Mouse (Mus musculus) liver, embryonic 14.5 days (tissue): ENCODE results near the gene Kcnma1. TPM values are rescaled to one million over a fixed set of nuclear protein-coding genes. Genes with fewer than 3 reads are reported as not detected.

Source experiments
- ATAC-seq: fragments of 200-750 bp; cut with Nextera tagmentation; 2 replicates; pipeline ENCODE4 v1.8.0; 2017; ENCODE audit warnings: moderate number of reproducible peaks, mild to moderate bottlenecking, moderate library complexity; ENCODE audit not compliant: insufficient read depth
- DNase-seq, 3 experiments: peaks; one replicate each; pipeline ENCODE4 v3.0.0-alpha.2; 2012 to 2013; ENCODE audit warnings: low read depth in 3 of 3, low spot score in 3 of 3
- H3K27ac ChIP-seq: fragments of 300-500 bp; sonication (generic); 2 replicates; pipeline ENCODE4 v1.5.1; 2014; ENCODE audit warnings: moderate library complexity, mild to moderate bottlenecking, control low read depth, inconsistent platforms
- H3K27me3 ChIP-seq: fragments of 300-500 bp; sonication (generic); 2 replicates; pipeline ENCODE4 v1.6.1; 2014; ENCODE audit warnings: mild to moderate bottlenecking, low read length, moderate library complexity; ENCODE audit not compliant: control insufficient read depth, insufficient read depth
- H3K36me3 ChIP-seq: fragments of 300-500 bp; sonication (generic); replicated peaks from 2 replicates; pipeline ENCODE4 v1.6.1; 2014; ENCODE audit warnings: low read depth; ENCODE audit not compliant: control insufficient read depth, insufficient read depth
- H3K4me1 ChIP-seq, 2 experiments: fragments of 200-500 bp in 1 of 2; fragments of 300-500 bp in 1 of 2; sonication (generic) in 1 of 2; replicated peaks; 2 replicates each; pipeline ENCODE4 v1.6.1; 2012 to 2014; ENCODE audit warnings: antibody characterized with exemption in 1 of 2, inconsistent platforms in 1 of 2, low read length in 1 of 2; ENCODE audit not compliant: control insufficient read depth in 2 of 2, insufficient read depth in 2 of 2
- H3K4me2 ChIP-seq: fragments of 300-500 bp; sonication (generic); 2 replicates; pipeline ENCODE4 v1.6.1; 2014; ENCODE audit warnings: low read depth, mild to moderate bottlenecking, control low read depth, moderate library complexity
- H3K4me3 ChIP-seq, 2 experiments: fragments of 200-500 bp in 1 of 2; fragments of 300-500 bp in 1 of 2; sonication (generic) in 1 of 2; 2 replicates each; pipeline ENCODE4 v1.5.1; 2012 to 2014; ENCODE audit warnings: low read depth in 2 of 2, low read length in 2 of 2, mild to moderate bottlenecking in 2 of 2, control low read depth in 1 of 2, inconsistent platforms in 1 of 2, moderate library complexity in 1 of 2; ENCODE audit not compliant: insufficient read depth in 1 of 2
- H3K9ac ChIP-seq: fragments of 300-500 bp; sonication (generic); replicated peaks from 2 replicates; pipeline ENCODE4 v1.6.1; 2014; ENCODE audit warnings: mild to moderate bottlenecking, control low read depth, moderate library complexity
- H3K9me3 ChIP-seq: fragments of 300-500 bp; sonication (generic); 2 replicates; pipeline ENCODE4 v1.6.1; 2016; ENCODE audit warnings: low read length, mixed read lengths; ENCODE audit not compliant: control insufficient read depth
- CTCF ChIP-seq: IDR thresholded peaks from 2 replicates; pipeline ENCODE4 v1.5.1; 2016; ENCODE audit warnings: antibody characterized with exemption, low read depth, control low read depth
- EP300 ChIP-seq: IDR thresholded peaks from 2 replicates; pipeline ENCODE4 v1.6.1; 2016; ENCODE audit warnings: antibody characterized with exemption, low read depth
- WGBS: fragments of 180-500 bp; shearing (Covaris S2); extraction: QIAGEN DNeasy Blood & Tissue Kit; methylation state at CpG from one replicate; pipeline ENCODE4 v1.1.7; 2014; ENCODE audit not compliant: insufficient replicate concordance; 5-methylcytosine and 5-hydroxymethylcytosine counted together
- polyA plus RNA-seq, 2 experiments: library from polyadenylated mRNA; depleted of rRNA in 1 of 2; stranded (reverse) in 1 of 2; unstranded in 1 of 2; fragments of >200 nt; fragmentation: Nextera tagmentation in 1 of 2; extraction: Ambion mirVana in 1 of 2; gene quantifications; 2 replicates each; pipeline versions ENCODE4 v1.2.1 to v1.2.3; 2012 to 2014

Gene Kcnma1
- polyA plus RNA-seq, 2 experiments, result 0.03 TPM; not detected in 1

DNA sequence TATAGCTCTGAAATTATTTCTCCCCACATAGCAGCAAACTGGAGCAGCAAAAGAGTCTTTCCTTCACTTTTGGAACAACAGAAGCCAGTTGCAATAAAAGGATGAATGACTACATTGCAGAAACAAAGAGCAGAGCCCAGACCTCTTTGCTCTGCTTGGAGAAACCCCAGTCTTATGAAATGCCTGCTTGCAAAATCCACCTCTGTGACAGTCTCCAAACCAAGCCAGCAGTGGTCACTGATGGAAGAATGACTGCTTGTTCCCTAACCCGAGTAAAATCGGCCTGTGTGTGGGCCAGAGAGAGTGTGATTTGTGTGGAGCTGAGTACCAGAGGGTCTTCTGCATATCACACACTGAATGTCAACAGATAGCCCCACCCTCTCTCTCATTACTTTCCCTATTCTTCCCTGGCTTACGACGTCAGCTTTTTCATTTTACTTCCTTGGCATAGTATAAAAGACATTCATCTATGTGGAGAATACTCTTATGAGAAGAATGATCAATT lies 518.0 kb downstream of the Kcnma1 start:
- no peak overlapping the region for H3K27ac ChIP-seq
- no peak overlapping the region for H3K9ac ChIP-seq
- TF ChIP-seq CTCF, result no peak
- TF ChIP-seq EP300, result no peak
- DNase-seq (no peak), ATAC-seq (no peak)
- H3K36me3 ChIP-seq, result no peaks in the 10 kb centered on the region
- 56% methylated on average over 4 of the region's 4 CpGs for WGBS
- H3K4me1 ChIP-seq, result no peaks in the 10 kb centered on the region
- H3K27me3 ChIP-seq, result no peaks in the 10 kb centered on the region
- no peak overlapping the region for H3K4me3 ChIP-seq
- H3K4me2 ChIP-seq, result no peak overlapping the region
- H3K9me3 ChIP-seq, result no peaks in the 10 kb centered on the region

DNA sequence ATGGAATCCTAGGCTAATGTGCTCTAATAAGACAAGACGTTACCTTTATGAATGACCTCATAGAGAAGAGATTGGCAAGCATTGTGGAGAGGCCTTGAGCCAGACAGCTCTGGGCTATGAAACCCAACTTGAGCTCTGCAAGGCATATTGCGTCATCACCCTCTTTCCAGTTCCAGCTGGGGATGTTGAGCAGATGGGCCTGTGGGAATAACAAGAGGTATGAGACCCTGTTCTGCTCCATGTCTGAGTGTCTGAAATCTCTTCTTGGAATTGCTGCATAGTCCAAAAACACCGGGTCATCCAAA lies 519.8 kb downstream of the Kcnma1 start:
- no peak overlapping the region for H3K9ac ChIP-seq
- no peak overlapping the region for H3K4me2 ChIP-seq
- H3K27me3 ChIP-seq, result no peaks in the 10 kb centered on the region
- H3K4me3 ChIP-seq, result no peak overlapping the region
- DNase-seq, result no peak
- no peak for ATAC-seq
- TF ChIP-seq CTCF (no peak), EP300 (no peak)
- 49% methylated on average over 3 of the region's 3 CpGs for WGBS
- no peak overlapping the region for H3K27ac ChIP-seq
- H3K36me3 ChIP-seq, result no peaks in the 10 kb centered on the region
- H3K9me3 ChIP-seq, result no peaks in the 10 kb centered on the region
- H3K4me1 ChIP-seq, result no peaks in the 10 kb centered on the region

DNA sequence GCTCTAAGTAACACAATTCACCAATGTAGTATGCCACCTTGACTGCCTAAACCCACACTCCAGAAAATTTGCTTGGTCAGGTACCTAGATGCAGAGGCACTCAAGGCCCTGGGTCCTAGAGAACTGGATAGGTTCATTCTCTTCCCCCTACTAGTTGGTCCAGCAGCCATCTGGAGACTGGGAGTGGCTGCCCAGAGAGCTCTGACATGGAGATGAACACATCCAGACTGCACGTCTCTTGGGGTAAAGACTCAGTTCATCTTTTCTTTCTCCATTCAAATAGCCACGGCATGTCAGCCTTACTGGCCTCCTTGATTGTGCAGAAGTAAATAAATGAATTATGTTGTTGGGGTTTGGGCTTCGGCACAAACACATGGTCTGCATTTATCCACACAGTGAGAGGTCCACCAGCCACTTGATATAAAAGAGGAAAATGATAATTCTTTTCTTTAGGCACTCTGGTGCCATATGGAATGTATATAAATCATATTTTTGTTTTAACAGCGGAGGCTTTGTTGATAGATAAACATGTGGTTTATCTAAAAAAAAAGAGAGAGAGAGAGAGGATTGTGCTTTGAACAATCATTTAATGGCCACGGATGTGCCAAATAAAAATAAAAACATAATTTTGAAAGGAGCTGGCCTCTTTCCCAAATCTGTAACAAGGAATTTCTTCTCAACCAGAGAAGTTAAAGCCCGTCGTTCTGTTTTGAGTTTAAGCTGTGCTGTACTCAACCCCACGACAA lies 520.4 kb downstream of the Kcnma1 start:
- no peak overlapping the region for H3K4me3 ChIP-seq
- TF ChIP-seq CTCF (no peak), EP300 (no peak)
- H3K9ac ChIP-seq, result no peak overlapping the region
- ATAC-seq (no peak), DNase-seq (no peak)
- no peaks in the 10 kb centered on the region for H3K4me1 ChIP-seq
- H3K4me2 ChIP-seq, result no peak overlapping the region
- no peak overlapping the region for H3K27ac ChIP-seq
- no peaks in the 10 kb centered on the region for H3K27me3 ChIP-seq
- H3K36me3 ChIP-seq, result no peaks in the 10 kb centered on the region
- 72% methylated on average over 8 of the region's 8 CpGs for WGBS
- no peaks in the 10 kb centered on the region for H3K9me3 ChIP-seq

DNA sequence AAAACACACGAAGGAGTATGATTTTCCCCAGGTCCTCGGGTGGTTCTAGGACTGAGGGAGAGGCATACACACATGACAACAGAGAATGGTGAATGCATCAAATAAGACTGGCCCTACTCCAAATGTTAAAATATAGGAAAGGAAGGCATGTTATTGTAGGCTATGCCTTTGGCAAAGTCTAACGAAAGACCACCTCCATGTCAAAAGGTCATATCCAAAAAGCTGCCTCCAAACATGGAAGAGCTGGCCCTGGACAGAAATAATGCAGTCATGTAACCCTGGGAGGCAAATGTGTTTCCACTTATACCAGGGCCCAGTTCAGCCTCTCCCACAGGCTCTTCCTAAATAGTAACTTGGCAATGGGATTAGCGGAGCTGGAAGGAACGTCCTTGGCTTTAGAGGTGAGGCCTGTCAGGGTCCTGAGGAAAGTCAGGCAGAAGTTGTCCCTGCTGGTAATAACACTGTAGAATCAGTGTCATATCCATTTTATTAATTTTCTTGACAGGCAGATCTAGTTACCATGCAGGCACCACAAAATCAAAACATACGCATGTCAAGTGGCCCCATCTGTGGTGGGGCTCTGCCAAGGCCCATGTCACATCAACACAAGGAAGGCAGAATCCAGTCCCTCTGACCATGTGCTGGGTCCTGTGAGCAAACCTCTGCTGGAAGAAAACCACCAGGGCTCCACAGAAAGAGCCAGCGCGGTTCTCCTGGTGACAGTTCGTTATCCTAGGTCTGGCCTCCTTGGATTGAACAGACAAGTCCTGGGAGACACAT lies 521.5 kb downstream of the Kcnma1 start:
- no peak overlapping the region for H3K4me2 ChIP-seq
- DNase-seq, result no peak
- no peak overlapping the region for H3K9ac ChIP-seq
- TF ChIP-seq CTCF (no peak), EP300 (no peak)
- no peak for ATAC-seq
- no peaks in the 10 kb centered on the region for H3K36me3 ChIP-seq
- no peak overlapping the region for H3K4me3 ChIP-seq
- 72% methylated on average over 9 of the region's 9 CpGs for WGBS
- H3K9me3 ChIP-seq, result no peaks in the 10 kb centered on the region
- no peak overlapping the region for H3K27ac ChIP-seq
- no peaks in the 10 kb centered on the region for H3K27me3 ChIP-seq
- H3K4me1 ChIP-seq, result no peaks in the 10 kb centered on the region

DNA sequence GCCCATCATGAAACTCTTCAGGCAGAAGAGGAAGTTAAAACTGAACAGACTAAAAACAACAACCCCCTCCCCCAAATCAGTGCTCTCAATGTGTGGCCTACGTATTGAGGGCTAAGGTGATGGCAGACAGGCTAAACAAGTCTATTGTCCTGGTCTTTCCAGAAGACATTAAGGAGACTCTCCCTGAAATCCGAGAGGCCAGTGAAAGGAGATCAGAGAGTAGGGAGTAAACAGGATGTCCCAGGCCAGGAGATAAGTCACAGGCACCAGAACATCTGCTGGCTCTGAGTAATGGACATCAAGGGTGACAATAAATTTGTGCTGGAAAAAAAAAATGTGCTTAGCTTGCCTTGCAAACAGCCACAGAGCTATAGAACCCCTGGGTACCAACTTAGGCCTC lies 522.9 kb downstream of the Kcnma1 start:
- Histone ChIP-seq H3K9me3 (no peaks in the 10 kb centered on the region), H3K27me3 (no peaks in the 10 kb centered on the region), H3K9ac (no peak overlapping the region), H3K4me3 (no peak overlapping the region), H3K4me2 (no peak overlapping the region), H3K27ac (no peak overlapping the region), H3K36me3 (no peaks in the 10 kb centered on the region), H3K4me1 (no peaks in the 10 kb centered on the region)
- TF ChIP-seq CTCF, result no peak
- TF ChIP-seq EP300, result no peak
- WGBS, result 28% methylated on average over 2 of the region's 2 CpGs
- ATAC-seq, result no peak
- no peak for DNase-seq
